Mouse (Mus musculus) cortical plate, adult 2 months (tissue): Measurements from ENCODE around the gene Vmn1r183.

ENCODE experiments used
- CTCF ChIP-seq: fragments of 200-500 bp; IDR thresholded peaks from 2 replicates; pipeline ENCODE4 v1.5.1; 2011; ENCODE audit warnings: mild to moderate bottlenecking, control low read depth, low read length; ENCODE audit not compliant: insufficient read depth; ENCODE audit errors: extremely low read depth
- POLR2A ChIP-seq: fragments of 200-500 bp; IDR thresholded peaks from 2 replicates; pipeline ENCODE4 v1.6.1; 2011; ENCODE audit warnings: mild to moderate bottlenecking, low read length, control low read depth; ENCODE audit not compliant: insufficient read depth; ENCODE audit errors: extremely low read depth

DNA sequence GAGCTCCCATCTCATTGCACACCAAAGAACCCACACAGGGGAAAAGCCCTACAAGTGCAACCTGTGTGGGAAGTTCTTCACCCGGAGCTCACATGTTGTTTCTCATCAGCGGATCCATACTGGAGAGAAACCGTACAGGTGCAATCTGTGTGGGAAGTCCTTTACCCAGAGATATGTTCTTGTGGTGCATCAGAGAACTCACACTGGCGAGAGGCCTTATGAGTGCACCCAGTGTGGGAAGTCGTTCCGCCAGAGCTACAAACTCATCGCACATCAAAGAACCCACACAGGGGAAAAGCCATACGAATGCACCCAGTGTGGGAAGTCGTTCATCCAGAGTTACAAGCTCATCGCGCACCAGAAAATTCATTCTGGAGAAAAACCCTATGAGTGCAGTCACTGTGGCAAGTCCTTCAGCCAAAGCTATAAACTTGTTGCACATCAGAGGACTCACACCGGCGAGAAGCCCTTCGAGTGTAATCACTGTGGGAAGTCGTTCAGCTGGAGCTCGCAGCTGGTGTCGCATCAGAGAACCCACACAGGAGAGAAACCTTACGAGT is 52.2 kb downstream of the Vmn1r183 start:
- TF ChIP-seq CTCF (no peak), POLR2A (no peak)
